Mouse (Mus musculus) G1E (cell line): ENCODE measurements at regions not wholly inside any gene's neighbourhood (a gene's known extent, or its start where the extent isn't known, plus 50 kb on each side); places are given as distances from the start of the nearest gene placed in this dataset.

Experiments
- ATAC-seq: 2 replicates; pipeline ENCODE4 v1.8.0; 2016; ENCODE audit warnings: mild to moderate bottlenecking; ENCODE audit not compliant: insufficient number of reproducible peaks, poor library complexity, low FRiP score, severe bottlenecking; ENCODE audit errors: extremely low read depth
- DNase-seq: peaks from one replicate; pipeline ENCODE4 v3.0.0; 2012; ENCODE audit warnings: low spot score
- H3K27me3 ChIP-seq: 2 replicates; pipeline ENCODE4 v1.6.1; 2012; ENCODE audit warnings: mild to moderate bottlenecking, low read length, inconsistent platforms; ENCODE audit not compliant: insufficient read depth
- H3K36me3 ChIP-seq: replicated peaks from 2 replicates; pipeline ENCODE3; 2012; ENCODE audit warnings: mild to moderate bottlenecking, inconsistent platforms
- H3K4me1 ChIP-seq: 2 replicates; pipeline ENCODE4 v1.6.1; 2012; ENCODE audit warnings: low read depth, low read length, inconsistent platforms, mixed read lengths; ENCODE audit not compliant: insufficient read depth
- H3K4me3 ChIP-seq: 2 replicates; pipeline ENCODE4 v1.5.1; 2012; ENCODE audit warnings: low read depth, mild to moderate bottlenecking, inconsistent platforms, low read length, moderate library complexity, mixed read lengths
- H3K9me3 ChIP-seq: replicated peaks from 2 replicates; pipeline ENCODE4 v1.6.1; 2012; ENCODE audit warnings: inconsistent platforms
- CTCF ChIP-seq: IDR thresholded peaks from 2 replicates; pipeline ENCODE4 v1.5.1; 2012; ENCODE audit warnings: low read depth, low read length, inconsistent platforms, mixed read lengths
- GATA1 ChIP-seq: IDR thresholded peaks from 2 replicates; pipeline ENCODE4 v1.6.1; 2012; ENCODE audit warnings: borderline replicate concordance, low read length, inconsistent platforms, mixed read lengths
- GATA2 ChIP-seq: IDR thresholded peaks from 2 replicates; pipeline ENCODE4 v1.6.1; 2012; ENCODE audit warnings: low read depth, low read length, inconsistent platforms, borderline replicate concordance
- POLR2AphosphoS5 ChIP-seq: IDR thresholded peaks from 2 replicates; pipeline ENCODE4 v1.6.1; 2012; ENCODE audit warnings: low read depth, low read length, inconsistent platforms; ENCODE audit not compliant: insufficient replicate concordance
- TAL1 ChIP-seq: conservative IDR thresholded peaks from 2 replicates; pipeline ENCODE4 v1.6.1; 2012; ENCODE audit warnings: low read depth, low read length, inconsistent platforms, mixed read lengths

- DNase-seq = no peak
- H3K9me3 ChIP-seq = 0 out of 2 replicates have a peak, but pooled peaks cover 1% of the 10 kb centered on the region
- no peaks in the 10 kb centered on the region for H3K27me3 ChIP-seq
- H3K4me1 ChIP-seq = no peaks in the 10 kb centered on the region
- TF ChIP-seq GATA1 (no peak), CTCF (no peak), TAL1 (no peak), GATA2 (no peak), POLR2AphosphoS5 (no peak)
- ATAC-seq = no peak
- H3K4me3 ChIP-seq = no peak overlapping the region
- H3K36me3 ChIP-seq = no peaks in the 10 kb centered on the region
These were observed 185.2 kb upstream of the Jag1 start for GRCm38 (mm10) chr2:137301474-137302267.

GRCm38 (mm10) chr2:137289231-137289630 is 172.8 kb upstream of the Jag1 start:
- Histone ChIP-seq H3K36me3 (no peaks in the 10 kb centered on the region), H3K4me1 (no peaks in the 10 kb centered on the region), H3K27me3 (no peaks in the 10 kb centered on the region), H3K4me3 (no peak overlapping the region), H3K9me3 (peaks cover 14% of the 10 kb centered on the region)
- DNase-seq (no peak), ATAC-seq (no peak)
- no peak for TF ChIP-seq GATA2
- TF ChIP-seq CTCF = no peak
- no peak for TF ChIP-seq POLR2AphosphoS5
- no peak for TF ChIP-seq TAL1
- TF ChIP-seq GATA1 = no peak

GRCm38 (mm10) chr2:137271575-137272180 is 155.2 kb upstream of the Jag1 start:
- H3K36me3 ChIP-seq = no peaks in the 10 kb centered on the region
- H3K4me3 ChIP-seq = no peak overlapping the region
- no peaks in the 10 kb centered on the region for H3K4me1 ChIP-seq
- H3K9me3 ChIP-seq = peaks cover 6% of the 10 kb centered on the region; the same call in 1 of the 2 replicates
- TF ChIP-seq GATA2 = no peak
- TF ChIP-seq TAL1 = no peak
- no peak for TF ChIP-seq POLR2AphosphoS5
- no peak for TF ChIP-seq GATA1
- TF ChIP-seq CTCF = no peak
- DNase-seq (no peak), ATAC-seq (no peak)
- H3K27me3 ChIP-seq = no peaks in the 10 kb centered on the region

GRCm38 (mm10) chr2:137262911-137263310 is 146.5 kb upstream of the Jag1 start:
- TF ChIP-seq GATA2 (no peak), TAL1 (no peak), GATA1 (no peak), POLR2AphosphoS5 (no peak), CTCF (no peak)
- Histone ChIP-seq H3K4me1 (no peaks in the 10 kb centered on the region), H3K4me3 (no peak overlapping the region), H3K36me3 (no peaks in the 10 kb centered on the region), H3K9me3 (peaks cover 2% of the 10 kb centered on the region; the same call in 1 of the 2 replicates), H3K27me3 (no peaks in the 10 kb centered on the region)
- no peak for DNase-seq
- no peak for ATAC-seq

GRCm38 (mm10) chr2:137257847-137258515 is 141.5 kb upstream of the Jag1 start:
- DNase-seq = no peak
- H3K4me3 ChIP-seq = no peak overlapping the region
- no peaks in the 10 kb centered on the region for H3K36me3 ChIP-seq
- H3K27me3 ChIP-seq = no peaks in the 10 kb centered on the region
- no peak for ATAC-seq
- no peaks in the 10 kb centered on the region for H3K4me1 ChIP-seq
- no peak for TF ChIP-seq GATA1
- no peak for TF ChIP-seq POLR2AphosphoS5
- no peak for TF ChIP-seq GATA2
- no peak for TF ChIP-seq TAL1
- no peak for TF ChIP-seq CTCF
- H3K9me3 ChIP-seq = peaks cover 6% of the 10 kb centered on the region

GRCm38 (mm10) chr2:137247931-137248330 is 131.5 kb upstream of the Jag1 start:
- H3K27me3 ChIP-seq = no peaks in the 10 kb centered on the region
- no peak overlapping the region for H3K4me3 ChIP-seq
- DNase-seq = no peak
- no peak for TF ChIP-seq POLR2AphosphoS5
- TF ChIP-seq TAL1 = no peak
- TF ChIP-seq GATA2 = no peak
- TF ChIP-seq CTCF = no peak
- TF ChIP-seq GATA1 = no peak
- H3K9me3 ChIP-seq = peaks cover 11% of the 10 kb centered on the region
- ATAC-seq = no peak
- no peaks in the 10 kb centered on the region for H3K36me3 ChIP-seq
- H3K4me1 ChIP-seq = no peaks in the 10 kb centered on the region
